Mouse (Mus musculus): ENCODE measurements around the gene Dmtf1. TPM values are rescaled to one million over a fixed set of nuclear protein-coding genes. Genes with fewer than 3 reads are reported as not detected.
"Not testable (repeated sequence)": the region's sequence is repeated elsewhere in the genome, so short reads cannot be mapped to it uniquely, and the experiment has no call there.

Dmtf1 gene
- polyA plus RNA-seq (2016; fragmentation: Nextera tagmentation; extraction: Ambion mirVana), result 52.1 and 60.2 TPM in 2 replicates

DNA sequence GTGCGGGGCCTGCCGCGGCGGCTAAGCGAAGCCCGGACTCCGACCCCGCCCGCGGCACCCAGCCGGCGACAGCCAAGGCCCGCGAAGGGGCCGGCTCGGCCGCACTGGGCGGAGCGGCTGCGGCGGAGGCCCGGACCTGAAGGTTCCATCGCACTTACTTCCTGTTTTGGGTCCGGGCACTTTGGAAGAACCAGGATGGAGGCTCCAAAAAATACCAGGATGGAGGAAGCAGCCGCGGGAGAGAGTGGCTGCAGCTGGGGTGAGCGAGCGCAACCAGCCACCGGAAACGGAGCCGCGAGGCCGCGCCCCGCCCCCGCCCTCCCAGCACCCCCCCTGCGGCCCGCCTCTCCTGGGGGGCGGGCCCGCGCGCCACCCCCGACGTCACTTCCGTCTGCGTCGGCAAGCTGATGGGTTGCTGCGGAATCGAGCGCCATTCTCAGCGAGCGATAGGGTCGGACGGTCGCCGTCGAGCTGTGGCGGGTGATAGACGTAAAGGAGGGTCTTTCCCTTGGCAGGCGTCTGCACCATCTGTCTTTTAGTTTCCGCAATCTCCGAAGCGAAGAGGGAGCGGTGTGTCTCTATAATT, at the start of gene Dmtf1:
Dmtf1 (minus strand) TSS at position 321 of the 586 bp plus-strand sequence.
- H3K4me1 ChIP-seq, result peaks cover 13% of the 10 kb centered on the region
- no peaks in the 10 kb centered on the region for H3K9me3 ChIP-seq
- peak within 1 kb of the TSS; percentile 93 for H3K4me3 ChIP-seq
- WGBS, result under 1% methylated on average over 64 of the region's 64 CpGs
- no peaks in the 10 kb centered on the region for H3K27me3 ChIP-seq (replicated peaks; ENCODE audit: low read depth, poor library complexity, severe bottlenecking)
- peak within 1 kb of the TSS; percentile 99 for H3K27ac ChIP-seq (replicated peaks)
- DNase-seq (ENCODE audit: low spot score), result peak; percentile 97
- peaks cover 14% of the 10 kb centered on the region for H3K36me3 ChIP-seq (replicated peaks)

- Histone ChIP-seq H3K9me3 (no peaks in the 10 kb centered on the region), H3K27me3 (replicated peaks; ENCODE audit: low read depth, poor library complexity, severe bottlenecking) (no peaks in the 10 kb centered on the region), H3K27ac (replicated peaks) (no peak overlapping the region), H3K36me3 (replicated peaks) (no peaks in the 10 kb centered on the region), H3K4me3 (no peak overlapping the region), H3K4me1 (no peaks in the 10 kb centered on the region)
- WGBS, result 81% methylated on average over 1 of the region's 1 CpGs
- no peak for DNase-seq (ENCODE audit: low spot score)
Measured at GRCm38 (mm10) chr5:9186467-9186866, 24.9 kb upstream of the Dmtf1 start.

- H3K27me3 ChIP-seq (replicated peaks; ENCODE audit: low read depth, poor library complexity, severe bottlenecking), result no peaks in the 10 kb centered on the region
- H3K9me3 ChIP-seq, result no peaks in the 10 kb centered on the region
- H3K36me3 ChIP-seq (replicated peaks), result no peaks in the 10 kb centered on the region
- no peak overlapping the region for H3K27ac ChIP-seq (replicated peaks)
- 77% methylated on average over 2 of the region's 2 CpGs for WGBS
- DNase-seq (ENCODE audit: low spot score), result no peak
- H3K4me1 ChIP-seq, result no peaks in the 10 kb centered on the region
- H3K4me3 ChIP-seq, result no peak overlapping the region
Measured at GRCm38 (mm10) chr5:9173295-9173694, 11.7 kb upstream of the Dmtf1 start.

- 85% methylated on average over 5 of the region's 5 CpGs for WGBS
- H3K9me3 ChIP-seq; H3K27ac ChIP-seq (replicated peaks); H3K36me3 ChIP-seq (replicated peaks); H3K4me1 ChIP-seq; H3K27me3 ChIP-seq (replicated peaks; ENCODE audit: low read depth, poor library complexity, severe bottlenecking); H3K4me3 ChIP-seq; DNase-seq (ENCODE audit: low spot score): not testable (repeated sequence)
Measured at GRCm38 (mm10) chr5:9169328-9170005, 7.9 kb upstream of the Dmtf1 start.

DNA sequence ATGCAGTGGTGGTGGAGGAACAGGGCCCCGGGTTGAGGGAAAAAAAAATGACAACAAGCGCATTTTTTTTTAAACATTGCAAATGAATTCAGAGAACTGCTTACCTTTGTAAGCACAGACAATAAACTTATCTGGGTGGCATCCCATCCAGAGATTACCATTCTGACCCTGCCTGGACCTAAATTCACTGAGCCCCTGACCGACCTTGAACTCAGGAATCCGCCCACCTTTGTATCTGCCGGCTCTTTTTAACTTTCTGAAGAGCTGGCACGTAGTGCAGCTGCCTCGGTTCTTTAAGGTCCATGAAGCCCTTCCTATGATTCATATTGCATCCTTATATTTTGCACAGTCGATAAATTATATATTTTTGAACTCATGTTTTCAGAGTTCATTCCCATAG, 4.8 kb upstream of the Dmtf1 start:
- Histone ChIP-seq H3K4me1 (peaks cover 5% of the 10 kb centered on the region), H3K4me3 (no peak overlapping the region), H3K27ac (replicated peaks) (no peak overlapping the region), H3K36me3 (replicated peaks) (no peaks in the 10 kb centered on the region), H3K9me3 (no peaks in the 10 kb centered on the region), H3K27me3 (replicated peaks; ENCODE audit: low read depth, poor library complexity, severe bottlenecking) (no peaks in the 10 kb centered on the region)
- WGBS, result 82% methylated on average over 8 of the region's 8 CpGs
- no peak for DNase-seq (ENCODE audit: low spot score)

- H3K4me3 ChIP-seq; H3K9me3 ChIP-seq; H3K4me1 ChIP-seq; DNase-seq (ENCODE audit: low spot score); H3K27ac ChIP-seq (replicated peaks); H3K27me3 ChIP-seq (replicated peaks; ENCODE audit: low read depth, poor library complexity, severe bottlenecking); H3K36me3 ChIP-seq (replicated peaks): not testable (repeated sequence)
- 90% methylated on average over 10 of the region's 10 CpGs for WGBS
Measured at GRCm38 (mm10) chr5:9165151-9165550, 3.6 kb upstream of the Dmtf1 start.

GRCm38 (mm10) chr5:9163411-9163810, 1.8 kb upstream of the Dmtf1 start:
- H3K4me1 ChIP-seq, result peaks cover 10% of the 10 kb centered on the region
- 90% methylated on average over 3 of the region's 3 CpGs for WGBS
- H3K27ac ChIP-seq (replicated peaks), result no peak overlapping the region
- no peak for DNase-seq (ENCODE audit: low spot score)
- peaks cover 7% of the 10 kb centered on the region for H3K36me3 ChIP-seq (replicated peaks)
- H3K9me3 ChIP-seq, result no peaks in the 10 kb centered on the region
- no peaks in the 10 kb centered on the region for H3K27me3 ChIP-seq (replicated peaks; ENCODE audit: low read depth, poor library complexity, severe bottlenecking)
- no peak overlapping the region for H3K4me3 ChIP-seq

DNA sequence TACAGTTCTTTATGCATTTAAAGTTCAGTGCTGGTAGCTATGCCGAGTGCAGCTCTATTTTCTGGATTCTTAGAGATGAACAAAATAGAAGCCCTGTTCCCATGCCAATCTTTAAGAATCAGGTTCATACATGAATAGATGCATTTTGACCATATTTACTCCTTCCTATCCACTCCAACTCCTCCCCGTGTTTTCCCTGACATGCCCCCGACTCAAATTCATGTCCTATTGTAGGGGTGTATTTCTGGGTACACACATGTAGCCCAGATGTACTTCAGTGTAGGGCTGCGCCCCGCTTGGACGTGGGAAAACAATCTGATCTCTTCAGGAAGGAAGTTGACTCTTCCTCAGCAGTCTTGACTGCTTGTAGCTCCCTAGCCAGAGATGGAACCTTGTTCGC, 512 bp upstream of the Dmtf1 start:
- 18% methylated on average over 7 of the region's 7 CpGs for WGBS
- Histone ChIP-seq H3K36me3 (replicated peaks) (peaks cover 11% of the 10 kb centered on the region), H3K27me3 (replicated peaks; ENCODE audit: low read depth, poor library complexity, severe bottlenecking) (no peaks in the 10 kb centered on the region), H3K4me1 (peaks cover 10% of the 10 kb centered on the region), H3K4me3 (peak overlapping the region; percentile 93), H3K9me3 (no peaks in the 10 kb centered on the region), H3K27ac (replicated peaks) (peak overlapping the region; percentile 99)
- peak; percentile 44 for DNase-seq (ENCODE audit: low spot score)

GRCm38 (mm10) chr5:9160831-9161455, 633 bp downstream of the Dmtf1 start:
- Histone ChIP-seq H3K9me3 (no peaks in the 10 kb centered on the region), H3K4me1 (peaks cover 13% of the 10 kb centered on the region), H3K4me3 (peak overlapping the region; percentile 93), H3K36me3 (replicated peaks) (peaks cover 14% of the 10 kb centered on the region), H3K27me3 (replicated peaks; ENCODE audit: low read depth, poor library complexity, severe bottlenecking) (no peaks in the 10 kb centered on the region), H3K27ac (replicated peaks) (peak overlapping the region; percentile 99)
- WGBS, result under 1% methylated on average over 55 of the region's 55 CpGs
- no peak for DNase-seq (ENCODE audit: low spot score)

GRCm38 (mm10) chr5:9157336-9157735, 4.2 kb downstream of the Dmtf1 start:
- 89% methylated on average over 1 of the region's 1 CpGs for WGBS
- Histone ChIP-seq H3K27me3 (replicated peaks; ENCODE audit: low read depth, poor library complexity, severe bottlenecking) (no peaks in the 10 kb centered on the region), H3K36me3 (replicated peaks) (peaks cover 35% of the 10 kb centered on the region), H3K27ac (replicated peaks) (no peak overlapping the region), H3K4me1 (peaks cover 9% of the 10 kb centered on the region), H3K4me3 (no peak overlapping the region), H3K9me3 (no peaks in the 10 kb centered on the region)
- no peak for DNase-seq (ENCODE audit: low spot score)

GRCm38 (mm10) chr5:9156746-9157145, 4.8 kb downstream of the Dmtf1 start:
- peaks cover 7% of the 10 kb centered on the region for H3K4me1 ChIP-seq
- H3K27ac ChIP-seq (replicated peaks), result no peak overlapping the region
- H3K9me3 ChIP-seq, result no peaks in the 10 kb centered on the region
- no peak overlapping the region for H3K4me3 ChIP-seq
- no peaks in the 10 kb centered on the region for H3K27me3 ChIP-seq (replicated peaks; ENCODE audit: low read depth, poor library complexity, severe bottlenecking)
- no peak for DNase-seq (ENCODE audit: low spot score)
- peaks cover 40% of the 10 kb centered on the region for H3K36me3 ChIP-seq (replicated peaks)

GRCm38 (mm10) chr5:9149273-9149850, 12.2 kb downstream of the Dmtf1 start:
- no peak overlapping the region for H3K4me3 ChIP-seq
- no peaks in the 10 kb centered on the region for H3K27me3 ChIP-seq (replicated peaks; ENCODE audit: low read depth, poor library complexity, severe bottlenecking)
- DNase-seq (ENCODE audit: low spot score), result no peak
- 93% methylated on average over 8 of the region's 8 CpGs for WGBS
- H3K9me3 ChIP-seq, result no peaks in the 10 kb centered on the region
- H3K36me3 ChIP-seq (replicated peaks), result peaks cover 88% of the 10 kb centered on the region
- no peaks in the 10 kb centered on the region for H3K4me1 ChIP-seq
- no peak overlapping the region for H3K27ac ChIP-seq (replicated peaks)

GRCm38 (mm10) chr5:9142376-9142775, 19.2 kb downstream of the Dmtf1 start:
- Histone ChIP-seq H3K4me1 (no peaks in the 10 kb centered on the region), H3K9me3 (no peaks in the 10 kb centered on the region), H3K27me3 (replicated peaks; ENCODE audit: low read depth, poor library complexity, severe bottlenecking) (no peaks in the 10 kb centered on the region), H3K36me3 (replicated peaks) (peaks cover 84% of the 10 kb centered on the region), H3K4me3 (no peak overlapping the region), H3K27ac (replicated peaks) (no peak overlapping the region)
- DNase-seq (ENCODE audit: low spot score), result no peak
- 85% methylated on average over 6 of the region's 6 CpGs for WGBS
